Mouse (Mus musculus): ENCODE data around the gene Lyrm1.
A peak's percentile ranks its signal among the peaks of the same experiment; 100 is the strongest.

Gene Lyrm1

DNA sequence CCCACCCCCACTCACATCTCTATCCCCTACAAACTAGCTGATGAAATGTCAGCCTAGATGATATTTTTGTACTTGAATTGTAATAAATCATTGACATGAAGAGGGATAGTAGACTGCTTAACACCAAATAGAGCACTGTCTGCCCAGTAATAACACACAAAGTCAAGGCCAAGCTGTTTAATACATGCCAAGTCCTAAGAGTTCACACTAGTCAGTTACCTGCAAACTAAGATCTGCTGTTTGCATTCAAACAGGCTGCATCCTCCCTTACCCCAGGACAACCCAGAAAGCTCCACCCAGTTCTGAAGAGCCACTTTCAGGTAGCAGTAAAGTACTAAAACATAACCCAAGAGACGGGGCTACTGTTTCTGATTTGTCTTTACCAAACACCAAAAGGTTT lies 3.5 kb upstream of the Lyrm1 start:
- no peak for DNase-seq (ENCODE audit: low spot score)

DNA sequence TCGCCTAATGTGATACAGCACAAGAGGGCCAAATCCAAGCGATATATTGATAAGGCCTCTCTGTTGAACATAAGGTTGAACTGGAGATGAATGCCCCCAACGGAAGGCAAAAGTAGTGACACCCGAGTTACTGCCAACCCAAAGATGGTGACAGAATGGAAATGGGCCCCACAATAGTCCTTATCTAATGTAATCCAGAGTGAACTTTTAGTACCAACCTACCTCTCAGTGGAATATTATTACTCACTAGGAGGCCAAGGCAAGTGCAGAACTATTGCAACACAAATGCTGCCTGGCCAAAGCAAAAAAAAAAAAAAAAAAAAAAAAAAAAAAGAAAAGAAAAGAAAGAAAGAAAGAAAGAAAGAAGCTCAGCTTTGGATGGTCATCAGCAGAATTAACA lies 2.9 kb upstream of the Lyrm1 start:
- DNase-seq (ENCODE audit: low spot score): no peak

DNA sequence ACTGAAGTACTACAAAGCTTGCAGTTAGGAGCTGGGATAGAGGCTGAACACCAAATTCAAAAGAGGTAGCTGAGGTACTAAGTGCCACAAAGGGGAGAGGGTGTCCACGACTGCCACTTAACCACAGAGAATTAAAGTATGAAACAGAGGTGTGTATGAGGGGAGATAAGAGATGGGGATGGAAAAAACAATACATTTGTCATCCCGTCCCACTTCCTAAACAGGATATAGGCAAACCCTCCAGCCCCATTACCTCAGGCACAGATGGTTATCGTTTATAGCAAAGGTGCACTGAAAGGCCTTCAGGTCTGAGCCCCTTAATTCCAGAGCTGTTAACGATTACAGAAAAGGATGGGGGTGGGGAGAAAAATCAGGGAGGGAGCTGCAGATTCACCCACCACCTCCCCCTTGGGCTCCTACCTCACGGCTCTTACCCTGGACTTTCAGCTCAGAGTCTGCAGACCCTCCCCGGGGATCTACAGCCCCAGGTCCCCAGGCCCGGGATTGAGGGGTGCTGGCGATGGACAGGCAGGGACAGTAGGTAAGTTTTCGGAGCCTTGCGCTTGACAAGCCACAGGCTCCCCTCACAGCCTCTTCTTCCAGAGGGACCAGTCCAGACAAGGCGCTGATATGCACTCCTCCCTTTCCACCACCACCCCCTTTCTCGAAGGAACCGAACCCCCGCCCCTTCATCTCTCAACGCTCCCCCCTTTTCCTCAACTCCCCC lies 680 bp upstream of the Lyrm1 start:
- peak; percentile 40 for DNase-seq (ENCODE audit: low spot score)

DNA sequence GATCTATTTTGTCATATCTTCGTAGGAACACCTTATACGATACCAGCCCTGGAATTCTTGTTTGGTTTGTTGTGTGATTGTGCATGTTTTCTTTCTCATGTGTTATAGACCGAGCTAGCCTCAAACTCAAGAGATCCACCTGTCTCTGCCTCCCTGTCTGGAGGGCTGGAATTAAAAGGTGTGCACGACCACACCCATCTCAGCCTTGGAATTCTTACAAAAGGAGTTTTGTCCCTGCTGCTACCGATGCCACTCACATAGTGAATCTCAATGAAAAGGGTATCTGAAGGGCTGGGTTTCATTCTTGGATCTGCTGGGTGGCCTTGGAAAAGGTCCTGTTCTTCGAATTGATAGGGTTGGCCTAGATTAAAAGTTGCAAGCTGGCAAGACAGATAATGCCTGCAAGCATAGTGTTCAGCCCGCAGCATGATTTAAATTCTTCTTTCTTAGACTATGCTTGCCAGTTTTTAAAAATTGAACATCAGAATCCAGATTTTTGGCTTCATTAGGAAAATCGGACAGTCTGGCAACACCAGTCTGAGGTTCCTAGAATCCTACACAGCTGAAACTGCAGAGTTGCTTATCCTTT lies 2.0 kb downstream of the Lyrm1 start:
- DNase-seq (ENCODE audit: low spot score): no peak

DNA sequence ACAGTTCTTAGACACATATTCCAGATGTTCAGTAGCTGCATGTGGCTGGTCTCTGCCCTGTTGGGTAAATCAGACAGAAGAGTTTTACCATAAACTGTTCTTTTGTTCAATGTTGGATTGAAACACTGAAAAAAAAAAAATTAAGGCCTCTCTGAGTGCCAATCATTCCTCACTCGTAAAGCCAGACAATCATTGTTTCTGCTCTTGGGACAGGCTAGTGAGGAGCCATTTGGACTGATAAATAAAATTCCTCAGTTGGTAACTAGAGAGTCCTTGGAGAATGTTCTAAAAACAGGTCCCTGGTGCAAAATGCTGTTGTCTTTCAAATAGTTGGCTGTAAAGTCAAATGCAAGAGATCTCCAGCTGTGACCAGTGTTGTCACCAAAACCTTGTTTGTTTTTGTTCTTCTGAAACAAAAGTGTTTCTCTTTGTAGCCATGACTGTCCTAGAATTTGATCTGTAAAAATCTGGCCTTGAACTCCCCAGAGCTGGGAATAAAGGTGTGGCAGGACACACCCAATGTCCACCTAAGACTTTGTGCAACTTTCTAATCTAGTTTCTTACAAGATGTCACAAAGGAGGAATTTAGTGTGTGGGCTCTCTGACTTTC lies 2.7 kb downstream of the Lyrm1 start:
- DNase-seq (ENCODE audit: low spot score): no peak

DNA sequence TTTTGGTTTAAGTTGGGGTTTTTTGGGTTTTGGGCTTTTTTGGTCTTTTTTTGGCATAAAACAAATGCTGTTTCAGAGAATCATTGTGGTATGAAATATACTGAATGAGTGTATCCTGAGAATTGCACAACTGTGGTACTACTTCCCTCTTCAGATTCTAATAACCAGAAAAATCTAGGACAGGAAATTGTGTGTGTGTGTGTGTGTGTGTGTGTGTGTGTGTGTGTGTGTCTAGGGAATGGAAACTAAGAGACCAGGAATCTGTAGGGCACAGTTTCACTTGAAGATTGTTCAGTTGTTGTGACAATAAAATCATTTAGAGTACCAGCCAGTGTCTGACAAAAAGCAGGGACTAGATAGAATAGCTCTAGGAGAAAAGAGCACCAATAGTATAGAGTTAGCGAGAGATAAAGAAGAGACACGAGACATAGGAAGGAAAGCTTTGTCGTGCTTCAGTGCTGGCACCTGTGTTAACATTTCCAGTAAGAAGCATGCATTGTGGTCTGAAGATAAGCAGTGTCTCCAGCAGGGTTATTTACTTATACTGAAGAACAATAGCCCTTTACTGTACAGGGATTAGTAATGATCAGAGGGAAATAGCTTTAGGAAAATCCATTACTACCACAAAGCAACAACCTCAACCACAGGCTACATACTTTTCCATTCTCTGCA lies 3.9 kb downstream of the Lyrm1 start:
- no peak for DNase-seq (ENCODE audit: low spot score)

DNA sequence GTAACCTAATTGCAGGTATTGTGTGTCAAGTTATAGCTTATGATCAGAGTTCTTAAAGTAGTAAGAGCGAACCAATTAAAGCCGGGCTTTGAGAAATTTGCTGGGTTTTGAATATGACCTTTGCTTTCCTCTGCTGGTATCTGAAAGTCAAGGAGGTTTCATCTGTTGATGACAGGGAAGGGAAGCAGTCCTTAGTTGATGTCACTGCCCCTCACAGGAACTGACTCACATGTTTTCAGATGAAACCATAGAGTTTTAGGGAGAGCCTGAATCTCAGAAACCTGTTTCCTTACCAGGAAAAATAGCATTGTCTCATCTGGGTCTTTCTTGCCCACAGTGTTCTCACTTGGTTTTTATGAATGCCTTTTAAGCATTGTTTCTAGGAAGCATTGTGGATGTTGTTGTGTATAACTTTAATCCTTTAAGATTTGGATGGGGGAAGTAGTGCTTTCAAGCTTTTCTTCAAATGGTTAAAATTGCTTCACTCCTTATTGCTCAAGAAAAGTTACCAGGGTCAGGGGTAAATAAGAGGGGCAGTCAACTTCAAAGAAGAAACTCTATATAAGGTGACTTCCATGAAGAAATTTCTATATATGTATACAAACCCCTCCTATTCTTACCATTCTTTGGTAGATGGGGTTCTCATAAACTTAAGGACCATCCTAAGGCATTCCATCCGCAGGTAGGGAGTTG lies 11.0 kb downstream of the Lyrm1 start:
- DNase-seq (ENCODE audit: low spot score): no peak

GRCm38 (mm10) chr7:119911727-119912126 lies 16.1 kb downstream of the Lyrm1 start:
- DNase-seq (ENCODE audit: low spot score): no peak

DNA sequence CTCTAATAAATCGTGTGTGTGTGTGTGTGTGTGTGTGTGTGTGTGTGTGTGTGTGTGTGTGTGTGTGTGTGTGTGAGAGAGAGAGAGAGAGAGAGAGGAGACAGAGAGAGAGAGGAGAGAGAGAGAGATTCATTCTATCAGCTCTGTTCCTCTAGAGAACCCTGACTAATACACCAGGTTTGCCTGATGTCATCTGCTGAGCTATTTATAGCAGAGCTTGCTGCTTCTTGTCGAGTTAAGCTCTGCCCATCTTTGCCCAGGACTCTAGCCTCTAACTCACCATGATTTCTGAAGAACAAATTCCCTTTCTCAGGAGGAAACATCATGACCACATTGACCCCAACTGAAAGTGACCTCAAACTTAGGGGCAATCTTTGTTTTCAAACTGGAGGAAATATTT lies 24.8 kb downstream of the Lyrm1 start:
- no peak for DNase-seq (ENCODE audit: low spot score)

DNA sequence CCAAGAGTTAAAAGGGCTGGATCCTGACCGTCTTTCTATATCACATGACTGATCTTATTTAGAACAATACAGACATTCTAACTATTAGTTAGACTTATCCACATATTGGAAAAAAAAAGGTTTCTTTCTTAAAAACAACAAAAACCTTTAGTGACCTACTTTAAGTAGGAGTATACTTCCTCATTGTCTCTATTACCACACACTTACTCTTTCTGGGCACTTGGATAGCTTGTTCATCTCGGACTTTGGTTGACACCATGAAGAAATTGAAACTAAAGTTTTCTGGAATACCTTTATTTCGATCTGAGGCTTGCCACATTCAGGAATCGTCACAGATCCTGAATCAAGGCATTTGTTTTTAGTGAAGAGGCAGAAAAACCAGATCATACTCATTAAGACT lies 25.4 kb downstream of the Lyrm1 start:
- DNase-seq (ENCODE audit: low spot score): no peak

DNA sequence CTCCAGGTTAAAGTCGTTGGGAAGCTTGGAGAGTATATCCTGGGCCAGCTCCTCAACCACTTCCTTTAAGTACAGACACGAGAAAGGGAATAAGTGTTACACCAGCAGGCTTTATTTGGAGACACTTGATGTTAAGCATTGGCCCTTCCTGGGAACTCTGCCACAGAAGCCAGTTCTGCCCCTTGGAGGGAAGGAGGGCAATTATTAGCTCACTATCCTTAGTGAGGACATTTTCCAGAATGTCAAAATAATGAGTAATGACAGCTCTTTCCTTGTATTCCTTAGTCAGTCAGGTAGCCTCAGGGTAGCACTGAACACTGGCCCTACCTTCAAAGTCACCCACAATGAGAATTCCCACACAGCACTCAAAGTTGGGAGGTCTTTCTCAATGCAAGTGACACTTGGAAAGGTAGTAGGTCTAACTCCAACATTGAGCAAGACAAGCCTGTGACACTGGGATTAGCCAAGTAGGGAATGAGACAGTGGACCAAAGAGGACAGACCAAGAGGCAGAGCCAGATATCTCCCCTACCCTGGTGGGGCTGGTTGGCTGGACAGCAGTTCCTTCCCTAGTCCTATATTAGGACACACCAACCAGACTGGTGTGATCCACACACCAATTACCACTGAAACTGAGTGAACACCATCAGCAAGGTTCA lies 33.3 kb downstream of the Lyrm1 start:
- no peak for DNase-seq (ENCODE audit: low spot score)

GRCm38 (mm10) chr7:119936321-119936720 lies 40.7 kb downstream of the Lyrm1 start:
- DNase-seq (ENCODE audit: low spot score): no peak

- DNase-seq (ENCODE audit: low spot score): no peak
Measured at GRCm38 (mm10) chr7:119937036-119937435, 41.4 kb downstream of the Lyrm1 start.

DNA sequence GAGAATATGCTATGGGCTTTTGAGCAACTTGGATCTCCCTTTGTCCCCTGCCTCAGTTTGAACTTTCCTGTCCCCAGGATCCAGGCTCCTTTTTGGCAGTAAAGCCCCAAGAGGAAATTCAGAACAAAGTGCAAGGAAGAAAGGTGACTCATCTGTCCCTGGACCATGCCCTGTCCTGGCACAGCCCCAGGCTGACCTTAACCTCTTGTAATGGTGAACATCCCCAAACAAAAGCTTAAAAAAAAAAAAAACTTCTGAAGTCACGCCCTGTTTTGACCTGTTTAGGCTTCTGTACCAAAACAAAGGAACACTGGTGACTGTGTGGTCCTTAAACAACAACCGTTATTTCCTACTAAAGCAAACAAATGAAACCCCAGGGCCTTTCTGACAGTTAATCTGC lies 45.9 kb downstream of the Lyrm1 start:
- no peak for DNase-seq (ENCODE audit: low spot score)

DNA sequence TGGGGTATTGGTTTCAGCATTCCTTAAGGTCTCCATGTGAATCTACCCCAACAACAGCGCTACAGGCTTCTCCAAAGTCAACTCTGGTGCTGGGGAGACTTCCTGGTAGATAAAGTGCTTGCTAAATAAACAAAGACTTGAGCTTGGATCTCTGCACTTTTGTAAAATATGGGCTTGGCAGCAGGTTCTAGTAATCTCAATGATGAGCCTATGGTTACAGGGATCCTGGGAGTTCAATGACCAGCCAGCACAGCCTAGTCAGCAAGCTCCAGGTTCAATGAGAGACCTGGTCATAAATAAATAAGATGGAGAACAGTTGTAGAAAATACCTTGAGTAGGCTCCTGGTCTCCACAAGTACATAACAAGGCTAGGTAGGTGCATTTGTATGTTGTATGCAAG lies 58.4 kb downstream of the Lyrm1 start:
- no peak for DNase-seq (ENCODE audit: low spot score)

DNA sequence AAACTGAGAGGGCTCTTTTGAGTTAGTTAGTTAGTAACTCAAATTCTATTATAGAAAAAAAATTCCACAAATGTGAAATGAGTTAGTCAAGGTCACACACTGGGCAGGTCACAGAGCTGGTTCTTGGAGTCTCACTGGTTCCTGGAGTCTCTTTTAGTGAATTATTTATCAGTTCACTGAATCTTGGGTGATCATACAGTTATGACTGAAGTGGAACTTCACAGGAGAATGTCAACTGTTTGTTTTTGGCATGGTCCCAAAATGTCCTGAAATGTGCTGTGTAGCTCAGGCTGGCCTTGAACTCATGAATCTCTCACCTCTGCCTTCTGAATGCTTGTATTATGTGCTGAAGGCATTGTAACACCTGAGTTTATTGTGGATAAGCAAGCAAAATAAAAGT lies 61.8 kb downstream of the Lyrm1 start:
- no peak for DNase-seq (ENCODE audit: low spot score)

GRCm38 (mm10) chr7:119959091-119959490 lies 63.4 kb downstream of the Lyrm1 start:
- DNase-seq (ENCODE audit: low spot score): no peak

DNA sequence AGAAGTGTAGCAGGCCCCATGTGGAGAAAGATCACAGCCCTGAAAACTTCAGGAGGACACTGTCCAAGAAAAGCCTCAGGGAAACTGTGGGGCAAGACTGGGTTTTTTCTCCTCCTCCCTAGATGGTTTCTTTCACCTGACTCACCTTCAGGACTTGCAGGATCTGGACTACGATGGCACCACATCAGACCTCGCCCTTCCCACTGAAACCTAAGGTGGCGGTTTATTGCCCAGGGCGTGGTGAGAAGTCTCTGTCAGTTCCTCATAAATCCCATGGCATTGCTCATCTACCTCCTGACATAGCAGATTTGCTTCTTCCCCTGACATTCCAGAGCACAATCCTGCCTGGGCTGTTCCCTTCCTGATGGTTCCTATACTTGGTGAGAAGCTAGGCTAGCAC lies 63.8 kb downstream of the Lyrm1 start:
- no peak for DNase-seq (ENCODE audit: low spot score)

DNA sequence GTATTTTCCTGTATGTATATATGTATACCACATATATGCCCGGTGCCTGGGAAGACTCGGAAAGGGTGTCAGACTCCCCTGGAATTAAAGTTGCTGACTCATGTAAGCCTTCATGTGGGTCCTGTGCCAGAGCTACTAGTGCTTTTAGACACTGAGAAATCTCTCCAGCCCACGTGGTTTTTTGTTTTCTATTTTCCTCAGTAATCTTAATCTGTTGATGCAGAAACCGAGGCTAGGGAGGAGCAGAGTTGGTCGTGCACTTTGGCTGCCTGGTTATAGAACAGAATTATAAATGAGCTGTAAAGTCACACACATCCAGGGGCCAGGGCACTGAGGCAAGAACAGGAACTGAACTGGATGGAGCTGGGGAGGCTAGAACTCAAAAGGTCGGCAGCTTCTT lies 64.3 kb downstream of the Lyrm1 start:
- DNase-seq (ENCODE audit: low spot score): no peak

DNA sequence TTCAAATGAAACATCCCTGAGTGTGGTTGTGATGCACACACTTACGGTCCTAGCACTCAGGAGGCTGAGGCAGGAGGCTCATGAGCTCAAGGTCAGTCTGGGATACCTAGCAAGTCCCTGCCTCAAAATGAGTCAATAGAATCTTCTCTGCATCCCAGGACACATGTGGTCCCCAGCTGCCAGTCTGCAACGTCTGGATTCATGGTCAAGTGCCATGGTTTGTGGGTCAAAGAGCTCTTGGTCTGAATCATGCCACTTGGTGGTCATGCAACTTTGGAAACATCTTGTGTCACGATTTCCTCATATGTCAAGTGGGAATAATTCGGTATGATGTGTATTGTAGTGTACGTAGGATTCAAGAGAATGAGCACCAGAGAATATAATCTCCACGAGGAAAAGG lies 64.9 kb downstream of the Lyrm1 start:
- no peak for DNase-seq (ENCODE audit: low spot score)

DNA sequence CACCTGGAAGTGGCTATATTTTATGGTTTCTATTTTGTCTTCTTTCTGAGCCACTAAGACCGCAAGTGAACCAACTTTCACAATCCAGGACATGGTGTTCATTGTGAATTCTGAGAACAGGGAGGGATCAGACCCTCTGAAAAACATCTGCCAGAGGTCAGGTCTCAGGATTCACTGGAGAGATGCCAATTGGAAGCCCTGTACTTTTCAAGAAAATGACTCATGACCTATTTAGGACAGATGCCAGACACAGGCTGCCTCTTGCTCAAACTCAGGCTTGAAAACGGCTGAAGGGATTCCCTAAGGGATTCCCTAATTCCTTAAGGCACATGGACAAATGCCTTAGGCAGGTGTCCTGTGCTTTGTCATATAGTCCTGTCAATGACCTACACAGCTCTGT lies 65.4 kb downstream of the Lyrm1 start:
- no peak for DNase-seq (ENCODE audit: low spot score)

- no peak for DNase-seq (ENCODE audit: low spot score)
Measured at GRCm38 (mm10) chr7:119965205-119965604, 69.5 kb downstream of the Lyrm1 start.

Measured in ovary, postnatal 10 days (tissue).